Mouse (Mus musculus) embryonic facial prominence, embryonic 10.5 days (tissue): ENCODE data around the gene AI481877. TPM values are rescaled to one million over a fixed set of nuclear protein-coding genes. Genes with fewer than 3 reads are reported as not detected.
A peak's percentile ranks its signal among the peaks of the same experiment; 100 is the strongest.

Experiments used
- DNase-seq: peaks from one replicate; pipeline ENCODE4 v3.0.0-alpha.2; 2017; ENCODE audit warnings: low spot score
- H3K27ac ChIP-seq: fragments of 300-500 bp; sonication (generic); replicated peaks from 2 replicates; pipeline ENCODE4 v1.5.1; 2016; ENCODE audit warnings: mild to moderate bottlenecking
- H3K27me3 ChIP-seq: fragments of 300-500 bp; sonication (generic); replicated peaks from 2 replicates; pipeline ENCODE4 v1.6.1; 2016; ENCODE audit warnings: low read depth, mild to moderate bottlenecking; ENCODE audit not compliant: poor library complexity, severe bottlenecking
- H3K36me3 ChIP-seq: fragments of 300-500 bp; sonication (generic); replicated peaks from 2 replicates; pipeline ENCODE4 v1.6.1; 2016; ENCODE audit warnings: mild to moderate bottlenecking, moderate library complexity
- H3K4me1 ChIP-seq: fragments of 300-500 bp; sonication (generic); 2 replicates; pipeline ENCODE4 v1.6.1; 2016
- H3K4me3 ChIP-seq: fragments of 300-500 bp; sonication (generic); 2 replicates; pipeline ENCODE4 v1.5.1; 2016; ENCODE audit warnings: mild to moderate bottlenecking, moderate library complexity
- H3K9me3 ChIP-seq: fragments of 300-500 bp; sonication (generic); 2 replicates; pipeline ENCODE4 v1.6.1; 2016; ENCODE audit warnings: mild to moderate bottlenecking
- WGBS: fragments of 180-500 bp; shearing (Covaris S2); methylation state at CpG from one replicate; pipeline ENCODE4 v1.1.7; 2016; 5-methylcytosine and 5-hydroxymethylcytosine counted together
- polyA plus RNA-seq: library from polyadenylated mRNA; unstranded; fragments of >200 nt; fragmentation: Nextera tagmentation; extraction: Ambion mirVana; gene quantifications from 2 replicates; pipeline ENCODE4 v1.2.1, GENCODE M21; 2016

Gene AI481877
- polyA plus RNA-seq, 1 experiment from 2014 or later: not detected

DNA sequence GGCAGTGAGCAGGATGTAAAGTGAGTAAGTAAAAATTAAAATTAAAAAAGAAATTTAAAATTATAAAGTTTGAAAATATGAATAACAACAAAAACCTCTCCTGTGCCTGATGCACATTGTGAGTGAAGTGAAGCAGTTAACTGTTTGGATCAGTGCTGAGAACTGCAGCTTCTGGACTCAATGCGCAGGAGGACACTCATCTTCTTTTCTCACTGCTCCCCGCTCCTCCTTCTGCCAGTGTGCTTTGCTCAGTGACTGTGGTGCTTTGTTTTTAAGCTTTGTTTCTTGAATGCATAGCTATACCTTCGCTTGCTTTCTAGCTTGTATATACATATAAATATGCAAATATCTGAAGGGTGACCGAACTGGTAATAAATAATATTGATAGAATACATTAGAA is 30.1 kb downstream of the AI481877 start:
- 83% methylated on average over 4 of the region's 4 CpGs for WGBS
- Histone ChIP-seq H3K27me3 (no peaks in the 10 kb centered on the region), H3K4me1 (no peaks in the 10 kb centered on the region), H3K27ac (no peak overlapping the region), H3K4me3 (no peak overlapping the region), H3K9me3 (no peaks in the 10 kb centered on the region), H3K36me3 (no peaks in the 10 kb centered on the region)
- no peak for DNase-seq

DNA sequence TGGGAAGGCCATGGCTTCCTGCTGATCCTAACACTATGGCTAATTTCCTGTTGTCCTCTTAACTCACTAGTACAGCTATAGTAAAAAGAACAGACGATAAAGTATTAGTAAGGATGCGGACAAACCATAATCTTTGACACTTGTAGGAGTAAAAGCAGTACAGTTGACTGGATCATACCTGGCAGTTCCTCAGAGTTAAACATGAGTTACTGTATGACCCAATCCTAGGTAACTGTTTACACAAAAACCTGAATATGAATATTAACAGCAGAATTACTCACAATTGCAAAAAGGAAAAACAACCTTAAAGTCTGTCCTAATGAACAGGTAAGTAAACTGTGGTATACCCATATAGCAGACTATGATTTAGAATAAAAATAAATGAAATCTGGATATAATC is 30.9 kb downstream of the AI481877 start:
- H3K36me3 ChIP-seq: no peaks in the 10 kb centered on the region
- no peak for DNase-seq
- H3K4me3 ChIP-seq: no peak overlapping the region
- H3K4me1 ChIP-seq: no peaks in the 10 kb centered on the region
- H3K9me3 ChIP-seq: no peaks in the 10 kb centered on the region
- WGBS: 84% methylated on average over 2 of the region's 2 CpGs
- no peak overlapping the region for H3K27ac ChIP-seq
- no peaks in the 10 kb centered on the region for H3K27me3 ChIP-seq

DNA sequence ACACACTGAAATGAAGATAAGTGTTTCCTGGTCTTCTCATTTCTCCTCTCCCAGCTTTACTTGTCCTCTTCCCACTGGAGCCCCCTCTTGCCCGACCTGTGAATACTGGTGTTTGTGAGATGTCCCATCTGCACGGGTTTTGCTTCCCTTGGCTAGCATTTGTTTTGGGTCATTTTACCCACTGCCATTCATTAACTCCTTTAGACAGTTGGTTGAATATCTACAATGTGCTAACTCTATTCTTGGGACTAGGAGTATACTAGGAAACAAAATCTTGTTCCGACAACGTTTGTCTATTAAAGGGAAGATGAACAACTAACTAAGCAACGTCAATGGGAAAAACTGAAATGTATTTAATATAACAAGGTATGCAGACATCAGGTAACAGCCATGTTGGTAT is 32.1 kb downstream of the AI481877 start:
- Histone ChIP-seq H3K27me3 (no peaks in the 10 kb centered on the region), H3K9me3 (no peaks in the 10 kb centered on the region), H3K27ac (no peak overlapping the region), H3K36me3 (no peaks in the 10 kb centered on the region), H3K4me3 (no peak overlapping the region), H3K4me1 (no peaks in the 10 kb centered on the region)
- 79% methylated on average over 5 of the region's 5 CpGs for WGBS
- DNase-seq: no peak

DNA sequence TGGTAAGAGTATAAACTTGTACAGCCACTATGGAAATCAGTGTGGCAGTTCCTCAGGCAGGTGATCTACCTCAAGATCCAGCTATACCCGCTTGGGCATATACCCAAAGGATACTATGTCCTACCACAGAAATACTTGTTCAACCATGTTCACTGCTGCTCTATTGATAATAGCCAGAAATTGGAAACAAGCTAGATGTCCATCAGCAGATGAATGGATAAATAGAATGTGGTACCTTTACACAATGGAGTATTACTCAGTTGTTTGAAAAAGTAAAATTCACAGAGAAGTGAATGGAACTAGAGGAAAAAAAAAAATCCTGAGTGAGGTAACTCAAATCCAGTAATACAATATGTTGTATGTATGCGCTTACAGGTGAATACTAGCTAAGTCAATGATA is 34.6 kb downstream of the AI481877 start:
- Histone ChIP-seq H3K9me3 (no peaks in the 10 kb centered on the region), H3K36me3 (no peaks in the 10 kb centered on the region), H3K27ac (no peak overlapping the region), H3K4me3 (no peak overlapping the region), H3K27me3 (no peaks in the 10 kb centered on the region), H3K4me1 (no peaks in the 10 kb centered on the region)
- no peak for DNase-seq
- 93% methylated on average over 2 of the region's 2 CpGs for WGBS

DNA sequence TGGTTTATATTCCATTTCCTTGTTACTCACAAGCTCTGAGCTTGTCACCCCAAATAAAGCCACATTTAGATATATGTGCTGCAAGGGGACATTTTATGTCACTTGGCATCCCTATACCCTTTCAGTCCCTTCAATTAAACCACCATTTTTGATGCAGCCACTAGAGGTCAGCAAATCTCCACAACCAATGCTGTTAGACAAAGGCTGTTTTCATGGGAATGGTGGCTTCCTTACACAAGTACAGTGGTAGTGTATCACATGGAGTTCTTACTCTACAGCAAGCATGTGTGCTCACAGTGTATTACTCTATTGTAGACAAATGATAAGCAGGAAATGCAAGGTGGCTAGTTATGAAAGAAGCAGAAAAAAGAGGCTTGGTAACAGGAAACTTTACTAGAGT is 42.4 kb downstream of the AI481877 start:
- no peak overlapping the region for H3K4me3 ChIP-seq
- H3K4me1 ChIP-seq: no peaks in the 10 kb centered on the region
- no peaks in the 10 kb centered on the region for H3K27me3 ChIP-seq
- no peak overlapping the region for H3K27ac ChIP-seq
- peak; percentile 71 for DNase-seq
- no peaks in the 10 kb centered on the region for H3K36me3 ChIP-seq
- H3K9me3 ChIP-seq: no peaks in the 10 kb centered on the region

DNA sequence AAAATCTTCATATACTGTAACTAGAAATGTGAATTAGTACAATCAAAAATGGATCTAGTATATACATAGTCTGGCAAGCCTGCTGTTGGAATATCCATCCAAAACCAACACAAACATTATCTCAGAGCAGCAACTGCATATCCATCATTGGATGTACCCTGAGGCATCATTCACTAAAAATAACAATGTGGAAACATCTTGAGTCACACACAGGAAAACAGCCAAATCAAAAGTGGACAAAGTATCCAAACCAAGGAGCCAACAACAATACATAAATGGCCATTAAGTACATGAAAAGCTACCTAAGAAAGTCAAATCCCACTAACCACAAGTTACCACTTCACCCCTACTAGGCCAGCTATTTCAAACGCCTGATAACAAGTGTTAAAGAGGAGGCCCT is 49.4 kb downstream of the AI481877 start:
- DNase-seq: no peak
- H3K4me1 ChIP-seq: no peaks in the 10 kb centered on the region
- H3K9me3 ChIP-seq: no peaks in the 10 kb centered on the region
- H3K27me3 ChIP-seq: no peaks in the 10 kb centered on the region
- no peaks in the 10 kb centered on the region for H3K36me3 ChIP-seq
- no peak overlapping the region for H3K4me3 ChIP-seq
- no peak overlapping the region for H3K27ac ChIP-seq
- WGBS: 64% methylated on average over 1 of the region's 1 CpGs

DNA sequence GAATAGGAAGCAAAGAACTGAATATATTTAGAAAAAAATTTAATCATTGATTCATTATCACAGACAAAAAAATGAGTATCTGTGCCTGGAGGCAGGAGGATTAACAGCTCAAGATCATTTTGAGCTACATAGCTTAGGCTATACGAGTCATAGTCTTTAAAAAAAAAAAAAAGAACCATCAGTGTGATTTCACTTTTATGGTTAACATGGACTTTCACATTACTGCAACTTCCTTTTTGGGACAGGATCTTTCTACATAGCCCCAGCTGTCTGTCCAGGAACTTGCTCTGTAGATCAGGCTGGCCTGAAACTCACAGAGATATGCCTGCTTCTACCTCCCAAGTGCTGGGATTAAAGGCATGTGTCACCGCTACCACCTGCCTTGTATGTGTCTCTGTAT is 55.4 kb downstream of the AI481877 start:
- Histone ChIP-seq H3K27ac (no peak overlapping the region), H3K9me3 (no peaks in the 10 kb centered on the region), H3K36me3 (no peaks in the 10 kb centered on the region), H3K4me3 (no peak overlapping the region), H3K27me3 (no peaks in the 10 kb centered on the region), H3K4me1 (no peaks in the 10 kb centered on the region)
- no peak for DNase-seq
- 80% methylated on average over 2 of the region's 2 CpGs for WGBS

DNA sequence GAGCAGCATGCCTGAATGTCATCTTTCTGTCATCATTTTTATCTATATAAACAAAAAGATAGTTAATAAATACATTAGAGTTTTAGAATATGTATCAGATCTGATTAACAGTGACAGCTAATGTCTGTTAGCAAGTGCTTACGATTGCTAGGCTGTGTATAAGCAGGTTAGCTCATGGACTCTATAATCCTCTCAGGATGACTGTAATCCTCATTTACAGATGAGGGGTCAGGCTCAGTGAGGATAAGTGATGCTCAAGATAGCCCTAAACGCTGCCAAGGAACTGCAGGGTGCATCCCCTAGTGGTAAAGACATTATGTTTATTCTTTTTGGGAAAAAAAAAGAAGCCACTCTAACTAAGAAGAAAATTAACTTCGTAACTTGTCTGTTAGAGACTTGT is 69.5 kb downstream of the AI481877 start:
- Histone ChIP-seq H3K27me3 (no peaks in the 10 kb centered on the region), H3K4me3 (no peak overlapping the region), H3K36me3 (no peaks in the 10 kb centered on the region), H3K27ac (no peak overlapping the region), H3K4me1 (no peaks in the 10 kb centered on the region), H3K9me3 (no peaks in the 10 kb centered on the region)
- WGBS: 52% methylated on average over 3 of the region's 3 CpGs
- DNase-seq: no peak

DNA sequence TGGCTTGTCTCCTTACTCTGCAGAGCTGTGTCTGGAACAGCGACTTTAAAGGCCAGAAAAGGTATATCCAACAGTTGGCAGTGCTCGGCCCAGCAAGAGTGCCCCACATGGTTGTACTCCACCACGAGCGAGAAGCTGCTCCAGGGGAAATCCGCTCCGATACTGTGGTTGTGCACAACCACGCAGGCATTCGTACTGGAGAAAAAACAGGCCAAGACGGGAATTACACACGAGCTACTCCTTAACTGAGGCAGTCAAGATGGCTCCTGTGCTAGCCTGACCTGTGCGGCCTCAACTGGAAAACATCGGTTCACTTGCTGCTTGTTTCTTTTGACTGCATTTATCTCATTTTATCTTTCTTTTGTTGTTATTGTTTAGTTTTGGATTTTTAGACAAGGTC is 76.3 kb downstream of the AI481877 start:
- WGBS: 76% methylated on average over 12 of the region's 12 CpGs
- no peak overlapping the region for H3K27ac ChIP-seq
- no peak for DNase-seq

DNA sequence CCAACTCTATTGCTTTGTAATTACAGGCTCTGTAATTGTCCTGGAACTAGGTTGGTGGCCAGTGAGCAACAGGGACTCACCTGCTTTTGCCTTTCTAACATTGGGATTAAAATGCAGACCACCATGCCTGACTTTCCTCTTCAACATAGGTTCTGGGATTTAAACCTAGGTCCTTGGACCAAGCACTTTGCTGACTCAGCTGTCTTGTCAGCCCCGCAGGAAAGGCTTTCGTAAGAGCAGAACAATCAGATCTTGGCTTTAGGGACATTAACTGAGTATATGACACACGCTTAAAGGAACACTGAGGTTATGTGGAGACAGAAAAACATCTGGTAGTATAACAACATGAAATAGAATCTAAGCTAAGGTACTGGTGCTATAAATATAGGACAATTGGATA is 80.9 kb downstream of the AI481877 start:
- no peak overlapping the region for H3K4me3 ChIP-seq
- H3K27ac ChIP-seq: no peak overlapping the region
- DNase-seq: no peak
- no peaks in the 10 kb centered on the region for H3K4me1 ChIP-seq
- WGBS: 86% methylated on average over 3 of the region's 3 CpGs
- H3K27me3 ChIP-seq: no peaks in the 10 kb centered on the region
- no peaks in the 10 kb centered on the region for H3K36me3 ChIP-seq
- H3K9me3 ChIP-seq: no peaks in the 10 kb centered on the region

More for the DNA sequence above, 76.3 kb downstream of the AI481877 start:
- H3K36me3 ChIP-seq: no peaks in the 10 kb centered on the region
- H3K4me1 ChIP-seq: no peaks in the 10 kb centered on the region
- H3K9me3 ChIP-seq: no peaks in the 10 kb centered on the region
- no peaks in the 10 kb centered on the region for H3K27me3 ChIP-seq
- H3K4me3 ChIP-seq: no peak overlapping the region

DNA sequence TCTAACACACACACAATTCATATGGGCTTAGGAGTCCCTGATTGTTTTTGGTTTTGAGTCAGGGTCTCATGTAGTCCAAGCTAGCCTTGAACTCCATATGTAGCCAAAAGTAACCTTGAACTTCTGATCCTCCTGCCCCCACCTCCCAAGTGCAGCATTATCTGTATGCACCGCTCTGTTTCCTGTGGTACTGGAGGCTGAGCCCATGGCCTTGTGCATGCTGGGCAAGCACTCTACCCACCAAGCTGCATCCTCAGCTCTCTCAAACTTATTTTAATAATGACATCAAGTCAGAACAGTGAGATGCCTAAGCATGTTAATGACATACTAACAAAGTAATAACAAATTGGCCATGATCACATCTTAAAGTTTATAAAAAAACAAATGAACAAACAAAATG is 87.7 kb downstream of the AI481877 start:
- 90% methylated on average over 1 of the region's 1 CpGs for WGBS
- Histone ChIP-seq H3K4me3 (no peak overlapping the region), H3K27me3 (no peaks in the 10 kb centered on the region), H3K27ac (no peak overlapping the region), H3K4me1 (no peaks in the 10 kb centered on the region), H3K9me3 (no peaks in the 10 kb centered on the region), H3K36me3 (no peaks in the 10 kb centered on the region)
- DNase-seq: no peak

DNA sequence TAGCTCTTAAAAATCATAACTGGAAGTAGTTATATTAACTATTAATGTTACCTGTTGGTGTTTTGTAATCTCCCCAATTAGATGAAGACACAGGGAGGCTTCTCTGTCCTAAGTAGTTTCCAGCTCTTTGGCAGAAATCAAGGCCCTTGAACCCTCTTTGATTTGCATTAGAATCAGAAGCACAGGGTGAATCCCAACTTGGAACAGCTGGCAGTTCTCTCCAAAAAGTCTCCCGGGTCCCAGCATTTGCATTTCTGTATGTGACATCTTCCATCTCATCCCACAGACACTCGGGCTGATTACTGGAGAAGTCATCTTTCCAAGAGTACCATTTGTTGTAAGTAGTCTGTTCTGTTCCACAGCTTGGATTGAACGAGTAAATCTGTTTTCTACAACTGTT is 91.6 kb downstream of the AI481877 start:
- Histone ChIP-seq H3K27ac (no peak overlapping the region), H3K36me3 (peaks cover 5% of the 10 kb centered on the region; the same call in 1 of the 2 replicates), H3K27me3 (no peaks in the 10 kb centered on the region), H3K9me3 (no peaks in the 10 kb centered on the region), H3K4me3 (no peak overlapping the region), H3K4me1 (no peaks in the 10 kb centered on the region)
- DNase-seq: no peak
- WGBS: 37% methylated on average over 3 of the region's 3 CpGs

DNA sequence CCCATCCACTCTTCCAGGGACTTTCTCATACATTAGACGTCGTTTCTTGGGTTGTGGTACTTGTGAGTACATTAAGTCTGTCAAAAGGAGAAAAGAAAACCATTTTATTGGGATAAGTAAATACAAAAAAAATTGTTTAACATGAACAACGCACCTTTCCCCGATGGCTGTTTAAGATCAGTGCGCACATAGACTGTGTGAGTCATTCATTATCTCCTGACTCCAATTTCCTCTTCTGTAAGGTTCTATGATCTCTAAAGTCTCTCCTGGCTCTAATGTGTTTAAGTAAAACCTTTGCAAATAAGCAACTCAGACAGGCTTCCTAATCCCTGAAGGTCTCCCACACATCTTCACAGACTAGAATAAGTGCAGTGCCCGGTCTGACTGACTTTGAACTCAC is 94.9 kb downstream of the AI481877 start:
- Histone ChIP-seq H3K36me3 (peaks cover 31% of the 10 kb centered on the region), H3K9me3 (no peaks in the 10 kb centered on the region), H3K27me3 (no peaks in the 10 kb centered on the region), H3K4me1 (no peaks in the 10 kb centered on the region), H3K4me3 (no peak overlapping the region), H3K27ac (no peak overlapping the region)
- no peak for DNase-seq
- 91% methylated on average over 6 of the region's 6 CpGs for WGBS

DNA sequence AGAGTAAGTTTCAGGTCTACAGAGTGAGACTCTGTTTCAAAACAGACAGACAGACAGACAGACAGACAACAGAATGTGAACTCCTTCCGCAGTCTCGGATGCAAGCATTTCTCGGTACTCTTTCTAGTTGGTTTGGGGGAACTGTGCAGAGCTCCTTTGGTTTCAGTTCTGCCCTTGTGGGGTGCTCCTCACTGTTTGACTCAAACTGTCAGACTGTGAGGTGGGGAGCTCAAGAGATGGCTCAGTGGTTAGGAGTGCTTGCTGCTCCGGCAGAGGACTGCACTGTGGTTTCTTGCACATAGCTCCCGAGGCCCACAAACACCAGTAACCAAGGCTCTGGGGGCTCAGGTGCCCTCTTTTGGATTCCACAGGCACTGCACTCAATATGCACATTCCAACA is 95.7 kb downstream of the AI481877 start:
- H3K36me3 ChIP-seq: peaks cover 39% of the 10 kb centered on the region
- no peak for DNase-seq
- H3K27me3 ChIP-seq: no peaks in the 10 kb centered on the region
- H3K4me3 ChIP-seq: no peak overlapping the region
- WGBS: 94% methylated on average over 5 of the region's 5 CpGs
- H3K27ac ChIP-seq: no peak overlapping the region
- no peaks in the 10 kb centered on the region for H3K4me1 ChIP-seq
- H3K9me3 ChIP-seq: no peaks in the 10 kb centered on the region
